Mouse (Mus musculus) thymus, adult 18-20 months (tissue): ENCODE results near the gene Kank4.
"Not testable (repeated sequence)": the region's sequence is repeated elsewhere in the genome, so short reads cannot be mapped to it uniquely, and the experiment has no call there.

Experiments used
- DNase-seq, 2 experiments: peaks; one replicate each; pipeline ENCODE4 v3.0.0; 2022; ENCODE audit warnings: mixed read lengths in 2 of 2

The Kank4 gene

DNA sequence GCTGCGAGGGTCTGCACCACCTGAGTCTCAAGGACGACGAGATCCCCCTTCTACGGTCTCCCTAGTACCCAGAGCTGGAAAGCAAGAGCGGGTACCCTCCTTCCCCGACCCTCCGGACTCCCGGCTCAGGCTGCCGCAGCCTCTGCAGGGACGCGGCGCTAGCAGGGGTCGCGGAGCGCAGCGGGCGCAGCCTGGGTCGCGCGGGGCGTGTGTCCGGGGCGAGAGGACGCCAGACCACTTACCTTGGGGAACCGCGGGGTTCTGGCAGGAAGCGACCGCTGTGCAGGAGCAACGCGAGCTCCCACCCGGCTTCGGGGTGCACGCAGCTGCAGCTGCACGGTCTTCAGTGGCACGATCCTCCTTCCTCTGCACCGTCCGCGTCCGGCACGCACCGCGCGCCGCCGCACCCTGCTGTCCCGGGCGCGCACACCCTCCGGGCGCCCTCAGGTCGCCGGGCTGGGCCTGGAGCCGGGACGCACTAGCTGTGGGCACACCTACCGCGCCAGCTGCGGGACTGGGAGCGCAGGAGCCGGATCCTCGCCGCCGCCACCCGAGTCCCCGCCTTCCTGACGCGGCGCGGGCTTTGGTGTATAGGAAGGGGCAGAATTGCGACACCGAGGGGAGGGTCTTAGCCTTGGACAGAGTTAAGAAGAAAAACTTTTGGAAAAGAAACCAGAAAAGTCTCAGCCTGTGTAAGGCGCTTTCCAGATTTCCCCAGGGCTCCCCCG is at the start of gene Kank4:
Gene Kank4 (minus strand): TSS at position 354 of the 728 bp plus-strand sequence.
- peak; percentile 3 to 4 for DNase-seq

DNA sequence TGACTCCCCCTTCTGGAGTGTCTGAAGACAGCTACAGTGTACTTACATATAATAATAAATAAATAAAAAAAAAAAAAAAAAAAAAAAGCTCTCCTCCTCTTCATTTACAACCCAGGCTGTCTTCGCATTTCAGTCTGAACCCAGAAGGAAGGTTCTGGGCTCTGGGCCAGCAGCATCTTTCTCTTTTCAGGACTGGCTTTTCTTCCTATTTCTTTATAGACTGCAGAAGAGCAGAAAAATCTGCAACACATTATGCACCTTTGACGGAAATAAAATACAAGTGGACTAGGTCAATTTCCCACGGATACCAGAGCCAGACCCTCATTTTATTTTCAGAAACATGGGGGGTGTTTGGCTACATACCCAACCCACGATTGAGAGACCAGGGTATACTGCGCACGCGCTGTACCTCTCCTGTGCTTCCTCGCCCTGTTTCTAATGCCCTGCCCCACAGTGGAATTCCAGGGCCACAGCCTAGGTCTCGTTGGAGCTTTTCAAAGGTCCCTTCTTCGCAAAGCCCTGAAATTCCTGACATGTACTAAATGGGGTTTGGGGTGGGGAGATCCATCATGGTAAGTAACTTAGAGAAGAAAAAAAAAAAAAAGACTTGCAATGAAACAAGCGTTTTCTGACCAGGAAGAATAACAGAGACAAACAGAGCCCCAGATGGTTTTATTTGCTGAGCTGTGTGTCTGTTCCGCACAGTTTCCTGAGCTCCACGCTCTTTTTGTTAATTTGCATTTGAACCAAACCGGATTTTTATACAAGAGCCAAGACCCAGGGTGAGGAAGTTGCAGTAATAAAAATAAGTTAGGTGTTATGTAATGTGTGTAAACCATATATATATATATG is 48.3 kb upstream of the Kank4 start:
- no peak for DNase-seq

DNA sequence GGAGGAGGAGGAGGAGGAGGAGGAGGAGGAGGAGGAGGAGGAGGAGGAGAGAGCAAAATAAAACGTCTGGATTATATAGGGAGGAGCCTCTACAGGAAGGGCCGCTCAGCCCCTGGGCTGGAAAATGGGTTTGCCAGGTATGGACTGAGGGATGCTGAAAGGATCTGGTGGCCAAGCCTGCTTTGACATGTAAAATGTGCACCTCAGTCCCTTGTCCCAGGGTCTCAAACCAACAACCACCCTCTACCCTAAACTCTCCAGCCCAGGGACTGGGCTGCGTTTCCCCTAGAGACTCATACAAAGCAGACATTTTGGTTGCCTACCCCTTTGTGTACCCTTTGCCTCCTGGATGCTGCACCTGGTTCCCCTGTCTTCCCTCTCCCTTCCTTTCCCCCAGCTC is 47.2 kb upstream of the Kank4 start:
- DNase-seq: no peak

DNA sequence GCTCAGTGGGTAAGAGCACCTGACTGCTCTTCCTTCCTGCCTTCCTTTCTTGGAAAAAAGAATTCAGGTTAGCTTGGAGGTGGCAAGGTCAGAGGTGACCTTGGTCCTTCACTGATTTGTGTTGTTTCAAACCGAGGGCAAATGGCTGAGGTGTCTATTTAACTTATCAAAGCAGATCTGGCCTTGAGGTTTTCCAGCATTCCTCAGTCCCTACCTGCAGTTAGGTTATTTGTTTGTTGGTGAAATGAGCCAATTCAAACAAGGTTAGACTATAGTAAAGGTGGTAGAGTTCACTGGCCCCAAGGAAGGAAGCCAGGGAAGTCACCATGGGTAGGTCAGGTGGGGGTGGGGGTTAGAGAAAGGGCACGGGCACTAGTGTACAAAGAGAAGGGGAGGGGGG is 46.8 kb upstream of the Kank4 start:
- no peak for DNase-seq

DNA sequence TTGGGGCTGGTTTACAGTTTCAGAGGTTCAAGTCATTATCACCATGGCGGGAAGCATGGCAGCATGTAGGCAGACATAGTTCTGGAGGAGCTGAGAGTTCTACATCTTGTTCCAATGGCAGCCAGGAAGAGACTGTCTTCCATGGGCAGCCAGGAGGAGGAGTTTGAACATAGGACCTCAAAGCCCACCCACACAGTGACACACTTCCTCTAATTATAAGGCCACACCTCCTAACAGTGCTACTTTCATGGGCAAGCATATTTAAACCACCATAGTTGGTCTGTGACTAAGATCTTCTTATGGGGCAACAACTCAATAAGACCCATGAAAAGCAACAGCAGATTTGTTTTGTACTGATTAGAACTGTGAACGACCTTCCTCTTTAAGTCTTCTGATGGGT is 46.1 kb upstream of the Kank4 start:
- no peak for DNase-seq

DNA sequence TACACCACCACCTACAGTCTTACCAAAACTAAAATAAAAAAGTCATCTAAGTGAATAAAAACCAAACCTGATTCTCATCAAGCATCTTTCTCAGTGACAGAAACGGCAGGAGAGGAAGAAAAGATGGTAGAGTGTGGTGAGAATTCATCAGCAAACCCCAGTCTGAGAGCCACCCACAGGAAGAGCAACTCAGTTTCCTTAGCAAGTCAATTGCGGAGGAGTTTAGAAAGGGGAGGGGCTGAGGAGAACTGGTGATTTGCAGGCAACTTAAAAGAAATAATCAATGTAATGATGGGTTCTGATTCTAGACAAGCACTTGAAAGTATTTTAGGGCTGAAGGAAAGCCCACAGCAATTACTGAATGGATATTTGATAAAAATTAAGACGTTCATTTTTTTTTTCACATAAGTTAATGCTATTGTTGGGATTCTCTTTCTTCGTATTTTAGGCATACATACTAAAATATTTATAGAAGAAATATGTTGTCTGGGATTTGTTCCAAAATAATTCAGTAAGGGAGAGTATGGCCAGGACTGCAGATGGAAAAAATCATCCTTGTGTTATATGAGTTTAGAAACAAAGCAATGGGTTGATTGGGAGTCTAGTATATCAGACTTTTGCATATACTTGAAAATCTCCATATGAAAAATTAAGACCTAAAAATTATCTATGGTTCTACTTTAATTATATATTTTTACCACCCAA is 41.0 kb upstream of the Kank4 start:
- DNase-seq: no peak

DNA sequence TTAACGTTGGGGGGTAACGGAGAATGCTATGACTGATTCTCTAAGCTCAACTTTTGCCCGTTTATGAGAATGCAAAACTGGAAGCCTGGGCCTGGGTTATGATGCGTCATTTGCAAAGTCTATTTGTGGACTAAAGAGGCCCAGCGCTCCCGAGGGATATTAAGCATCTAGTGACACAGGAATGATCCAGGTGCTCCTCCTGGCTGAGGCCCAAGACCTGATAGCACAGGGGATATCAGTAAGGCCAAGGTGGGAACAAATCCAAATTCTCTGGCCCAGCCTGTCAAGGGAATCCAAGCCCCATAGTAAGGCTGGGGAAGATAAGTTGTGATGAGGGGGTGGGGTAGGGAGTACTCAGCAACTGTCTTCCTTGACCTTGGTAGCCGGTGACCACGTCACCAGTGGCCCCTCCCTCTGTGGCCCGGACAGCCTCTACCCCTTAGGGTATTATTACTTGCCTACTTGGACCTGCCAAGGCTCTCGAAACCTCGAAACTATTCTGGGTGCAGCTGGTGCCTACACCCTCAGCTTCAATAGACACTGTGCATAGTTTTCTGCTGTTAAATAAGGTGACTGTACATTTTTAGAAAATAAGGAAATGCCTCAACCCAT is 39.8 kb upstream of the Kank4 start:
- no peak for DNase-seq

DNA sequence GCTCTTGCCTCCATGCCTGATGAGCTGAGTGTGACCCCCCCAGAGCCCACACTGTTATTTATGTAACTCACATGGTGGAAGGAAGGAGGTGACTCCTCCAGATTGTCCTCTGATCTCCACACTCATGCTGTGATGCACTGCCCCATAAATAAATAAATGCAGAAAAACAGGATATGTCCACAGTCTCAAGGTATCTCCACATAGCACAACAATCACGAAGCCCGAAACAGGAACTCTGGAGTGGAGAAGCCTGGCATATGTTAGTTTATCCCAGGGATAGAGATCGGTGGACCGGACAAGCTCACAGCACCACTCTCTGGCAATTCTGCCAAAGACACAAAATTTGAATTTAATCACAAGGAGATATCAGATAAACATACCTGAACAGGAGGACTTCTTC is 36.6 kb upstream of the Kank4 start:
- DNase-seq: no peak

DNA sequence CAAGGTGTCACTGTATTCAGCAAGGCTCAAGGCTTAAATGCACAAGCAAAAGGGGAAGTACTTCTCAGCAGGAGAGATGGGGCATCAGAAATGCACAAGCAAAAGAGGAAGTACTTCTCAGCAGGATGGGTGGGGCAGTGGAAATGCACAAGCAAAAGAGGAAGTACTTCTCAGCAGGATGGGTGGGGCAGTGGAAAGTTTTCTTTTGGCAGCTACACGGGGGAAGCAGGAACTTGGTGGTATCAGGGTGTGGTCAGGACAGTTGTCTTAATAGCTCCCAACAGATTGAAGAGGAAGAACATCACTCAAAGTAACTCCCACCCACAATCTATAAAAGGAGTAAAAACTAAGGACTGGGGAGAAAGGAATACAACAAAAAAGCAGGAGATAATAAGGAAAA is 33.1 kb upstream of the Kank4 start:
- not testable (repeated sequence) for DNase-seq

DNA sequence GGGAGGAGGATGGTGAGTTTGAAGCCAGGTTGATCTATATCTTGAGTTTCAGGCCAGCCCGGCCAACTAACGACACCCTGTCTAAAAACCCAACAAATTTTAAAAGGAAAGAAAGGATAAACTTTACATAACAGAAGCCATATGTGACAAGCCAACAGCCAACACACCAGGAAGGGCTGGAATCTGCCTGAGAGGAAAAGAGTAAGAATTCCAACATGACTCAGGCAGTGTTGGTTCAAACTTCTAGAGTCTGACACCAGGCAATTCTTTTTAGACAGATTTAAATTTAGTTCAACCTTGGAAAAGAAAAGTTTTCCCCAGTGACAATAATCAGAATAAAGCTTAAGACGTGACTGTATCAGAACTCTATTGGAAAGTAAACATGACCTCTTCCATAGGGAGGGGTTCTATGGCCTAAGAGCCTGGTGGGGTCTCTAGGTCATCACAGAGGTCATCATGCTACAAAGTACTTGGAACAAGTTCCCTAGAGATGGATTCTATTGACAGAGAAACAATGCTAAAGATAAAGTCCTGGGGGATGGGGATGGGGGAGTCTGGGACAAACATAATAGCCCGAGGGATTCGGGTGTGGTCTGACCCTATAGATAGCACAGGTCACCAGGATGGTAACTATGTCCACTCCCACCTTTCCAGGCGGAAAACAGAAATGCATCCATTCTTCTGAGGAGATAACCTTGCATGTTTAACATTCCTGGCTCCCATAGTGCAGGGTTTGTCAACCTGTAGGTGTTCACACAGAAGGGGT is 30.0 kb upstream of the Kank4 start:
- DNase-seq: no peak

DNA sequence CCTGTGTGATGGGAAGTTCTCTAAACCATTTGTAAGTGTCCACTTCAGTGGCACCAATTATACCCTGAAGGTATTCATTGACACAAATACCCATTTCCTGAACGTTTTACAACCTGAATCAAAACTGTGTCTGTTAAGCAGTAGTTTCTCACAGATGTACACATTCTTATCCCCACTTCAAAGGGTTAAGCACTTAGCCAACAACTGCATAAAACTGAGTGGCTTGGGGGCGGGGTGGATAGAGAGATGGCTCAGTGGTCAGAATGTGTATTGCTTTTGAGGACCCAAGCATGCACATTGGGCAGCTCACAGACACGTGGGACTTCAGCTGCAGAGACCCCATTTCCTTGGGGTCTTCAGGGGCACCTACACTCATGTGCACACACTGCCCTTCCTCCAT is 29.1 kb upstream of the Kank4 start:
- DNase-seq: no peak

DNA sequence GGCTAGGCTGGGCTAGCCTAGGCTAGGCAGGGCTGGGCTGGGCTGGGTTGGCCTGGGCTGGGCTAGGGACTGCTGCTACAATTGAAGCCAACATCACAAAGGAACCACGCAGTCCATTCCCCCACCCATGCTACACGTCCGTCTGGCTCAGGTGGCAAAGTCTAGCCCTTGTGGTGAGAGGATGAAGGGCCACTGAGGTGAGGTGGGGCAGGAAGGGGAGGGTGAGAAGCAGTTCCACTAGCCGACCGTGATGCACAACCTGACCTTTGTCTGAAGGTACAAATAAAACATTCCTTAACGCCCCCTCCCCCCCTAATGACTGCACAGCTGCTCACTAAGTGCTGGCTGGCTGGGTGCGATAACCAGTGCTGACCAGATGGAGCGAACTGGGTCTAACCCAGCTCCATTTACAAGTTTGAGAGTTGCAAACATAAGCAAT is 28.4 kb upstream of the Kank4 start:
- no peak for DNase-seq

DNA sequence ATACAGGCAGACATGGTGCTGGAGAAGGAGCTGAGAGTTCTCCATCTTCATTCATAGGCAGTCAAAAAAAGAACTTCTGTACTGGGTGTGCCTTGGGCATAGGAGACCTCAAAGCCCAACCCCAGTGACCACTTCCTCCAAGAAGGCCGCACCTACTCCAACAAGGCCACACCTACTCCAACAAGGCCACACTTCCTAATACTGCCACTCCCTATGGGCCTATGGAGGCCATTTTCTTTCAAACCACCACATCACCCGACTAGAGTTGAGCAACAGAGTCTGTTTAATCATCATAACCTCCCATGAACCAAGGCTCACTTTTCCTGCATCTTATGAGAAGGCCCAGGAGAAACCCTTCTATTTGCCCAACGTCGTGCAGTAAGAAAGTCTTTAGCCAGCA is 27.9 kb upstream of the Kank4 start:
- DNase-seq: no peak

DNA sequence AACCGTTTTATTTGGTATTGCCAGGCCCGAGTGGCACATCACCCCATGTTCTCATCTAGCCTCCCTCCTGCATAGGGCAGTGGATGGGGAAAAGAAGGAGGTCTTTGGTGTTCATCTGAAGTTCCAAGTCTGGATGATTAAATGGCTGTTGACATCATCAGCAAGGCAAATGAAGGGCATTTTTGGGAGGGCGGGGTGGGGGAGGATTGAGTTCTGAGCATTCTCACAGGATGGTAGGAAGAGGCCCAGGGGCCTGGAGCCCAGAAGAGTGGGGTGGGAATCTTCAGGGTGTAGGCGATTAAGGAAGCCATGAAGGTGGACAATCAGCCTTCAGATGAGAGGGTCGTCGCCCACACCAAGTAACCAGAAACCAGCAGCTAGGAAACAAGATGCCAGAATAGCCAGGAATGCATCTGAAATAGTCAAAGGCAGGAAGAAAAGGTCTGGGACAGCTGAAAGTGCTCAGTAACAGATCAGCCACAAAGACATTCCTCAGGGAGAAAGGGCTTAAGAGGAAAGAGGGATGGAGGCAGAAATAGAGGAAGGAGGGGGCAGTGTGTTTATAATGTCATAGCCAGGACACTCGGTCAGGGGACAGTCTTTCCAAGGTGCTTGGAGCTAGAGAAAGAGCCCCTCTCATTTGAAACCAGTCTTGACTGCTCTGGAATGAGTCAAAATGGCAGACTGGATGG is 26.7 kb upstream of the Kank4 start:
- no peak for DNase-seq

DNA sequence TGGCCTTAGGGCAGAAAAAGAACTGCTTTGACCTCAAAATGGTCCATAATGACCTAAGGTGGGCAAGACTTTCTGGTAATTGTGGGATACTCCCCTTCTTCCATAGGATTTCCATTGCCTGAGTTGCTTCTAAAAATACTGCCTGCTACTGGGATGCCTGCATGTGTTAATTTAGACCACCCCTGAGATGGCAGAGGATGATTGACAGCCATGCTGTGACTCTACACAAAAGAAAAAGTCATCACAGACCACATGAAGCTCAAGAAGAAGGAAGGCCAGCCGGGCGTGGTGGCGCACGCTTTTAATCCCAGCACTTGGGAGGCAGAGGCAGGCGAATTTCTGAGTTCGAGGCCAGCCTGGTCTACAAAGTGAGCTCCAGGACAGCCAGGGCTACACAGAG is 23.9 kb upstream of the Kank4 start:
- DNase-seq: not testable (repeated sequence)

DNA sequence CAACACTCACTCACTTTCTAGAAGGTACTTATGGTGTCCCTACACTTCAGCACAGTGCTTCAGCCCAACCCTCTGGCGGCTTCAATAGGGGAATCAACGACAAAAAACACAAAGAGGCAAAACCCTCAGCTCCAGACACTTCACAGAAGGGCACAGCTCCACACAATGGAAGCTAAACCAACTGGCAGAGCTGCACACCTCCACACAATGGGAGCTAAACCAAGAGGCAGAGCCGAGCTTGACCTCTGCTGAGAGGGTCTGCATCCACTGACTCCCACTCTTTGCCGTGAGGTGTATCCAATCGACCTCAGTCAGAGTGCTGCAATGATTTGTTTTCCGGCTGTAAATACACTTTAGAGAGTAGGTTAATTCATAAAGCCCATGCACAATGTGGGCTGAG is 23.2 kb upstream of the Kank4 start:
- no peak for DNase-seq

DNA sequence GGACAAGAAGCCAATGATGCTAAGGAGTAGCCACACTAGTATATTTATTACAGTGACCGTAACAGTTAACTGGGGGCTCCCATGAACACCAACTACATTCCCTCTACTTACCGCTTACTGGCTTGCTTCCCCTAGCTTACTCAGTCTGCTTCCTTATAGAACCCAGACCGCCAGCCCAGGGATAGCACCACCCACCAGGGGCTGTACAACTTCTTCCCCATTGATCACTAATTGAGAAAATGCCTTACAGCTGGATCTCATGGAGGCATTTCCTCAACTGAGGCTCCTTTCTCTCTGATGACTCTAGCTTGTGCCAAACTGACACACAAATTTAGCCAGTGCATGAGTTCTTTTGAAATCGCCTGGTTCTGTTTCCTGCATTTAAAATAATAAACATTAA is 21.6 kb upstream of the Kank4 start:
- DNase-seq: no peak

DNA sequence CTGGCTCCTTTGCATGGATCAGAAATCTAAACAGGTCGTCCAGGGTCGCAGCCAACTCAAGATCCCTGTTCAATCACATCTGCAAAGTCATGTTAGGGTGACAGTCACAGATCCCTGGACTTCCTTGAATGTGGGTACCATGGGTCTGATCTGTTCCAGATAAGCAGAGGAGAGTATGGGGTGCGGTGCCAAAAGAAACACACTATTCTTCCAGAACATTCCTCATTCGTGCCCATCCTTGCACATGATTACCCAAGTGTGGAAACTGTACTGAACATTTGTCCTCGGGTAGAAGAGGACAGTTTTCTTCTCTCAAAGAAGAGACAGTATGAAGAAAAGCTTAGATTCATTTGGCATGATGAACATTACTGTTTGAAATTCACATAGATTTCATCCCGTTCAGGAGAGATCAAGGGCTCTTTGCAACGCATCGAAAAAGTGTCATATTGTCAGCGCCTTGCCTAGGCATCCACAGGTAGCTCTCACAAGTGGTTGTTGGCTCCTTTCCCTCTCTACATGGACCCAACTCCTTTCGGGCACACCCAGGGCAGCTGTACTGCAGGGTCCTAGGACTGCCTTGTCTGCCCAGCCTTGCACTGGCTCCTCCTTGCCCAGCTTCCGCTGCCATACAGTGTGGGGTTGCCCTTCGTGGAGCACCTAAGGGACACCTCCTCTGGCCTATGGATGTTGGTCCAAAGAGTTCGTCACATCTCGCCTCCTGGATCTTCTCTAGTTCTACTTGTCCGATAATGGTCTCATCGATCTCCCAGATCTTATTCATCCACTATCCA is 20.6 kb upstream of the Kank4 start:
- DNase-seq: no peak

DNA sequence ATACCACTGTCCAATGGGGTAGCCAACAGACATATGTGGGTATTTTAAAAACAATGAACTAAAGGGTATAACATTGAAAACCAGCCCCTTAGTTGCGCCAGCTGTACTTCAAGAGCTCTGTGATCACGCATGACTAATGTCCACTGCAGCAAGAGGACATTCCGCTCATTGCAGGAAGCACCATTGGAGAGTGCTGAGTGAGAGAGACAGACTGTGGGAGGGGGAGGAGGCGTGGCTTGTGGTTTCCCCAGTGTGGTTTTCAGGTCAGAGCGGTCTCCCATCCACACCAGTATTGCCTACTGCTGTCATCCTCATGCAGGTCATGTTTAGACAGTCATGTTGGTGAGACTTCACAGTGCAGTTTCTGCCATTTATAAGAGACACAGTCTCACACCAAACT is 19.2 kb upstream of the Kank4 start:
- DNase-seq: no peak

DNA sequence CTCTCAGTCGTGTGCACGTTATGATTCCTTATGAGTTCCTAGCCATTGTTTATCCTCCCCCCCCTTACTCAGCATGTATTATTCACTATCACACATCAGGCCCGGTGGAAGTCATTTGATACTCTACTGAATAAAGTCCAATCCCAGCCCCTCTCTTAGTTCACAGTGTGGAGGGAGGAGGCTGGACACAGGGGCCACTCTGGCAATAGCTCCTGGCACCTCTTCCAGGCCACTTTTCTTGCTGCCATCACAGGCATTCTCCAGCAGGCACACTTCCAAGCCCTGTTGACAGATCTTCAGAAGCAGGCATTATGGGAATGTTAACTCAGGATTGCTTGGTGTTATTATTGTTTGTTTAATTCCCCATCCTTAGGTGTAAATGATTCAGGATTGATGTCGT is 17.4 kb upstream of the Kank4 start:
- DNase-seq: no peak

DNA sequence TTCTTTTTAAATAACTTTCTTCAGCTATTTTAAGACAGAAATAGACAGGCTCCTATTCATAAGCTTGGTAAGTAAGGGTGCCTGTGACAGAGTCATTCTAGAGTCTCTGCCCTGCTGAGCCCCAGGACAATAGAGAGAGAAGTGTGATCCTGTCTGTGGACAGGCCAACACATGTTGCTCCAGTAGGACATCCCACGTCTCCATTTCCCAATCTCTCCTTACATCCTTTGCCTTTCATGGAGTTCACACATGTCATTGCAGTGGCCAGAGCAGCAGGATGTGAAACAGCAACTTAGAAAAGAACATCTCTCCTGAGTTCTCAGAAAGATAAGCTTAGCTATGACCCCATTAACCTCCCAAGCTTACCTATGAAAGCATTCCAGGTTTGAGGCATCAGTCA is 14.4 kb upstream of the Kank4 start:
- no peak for DNase-seq
